Mouse (Mus musculus) lung, embryonic 16.5 days (tissue): Measurements from ENCODE around the gene Gpc5. TPM values are rescaled to one million over a fixed set of nuclear protein-coding genes. Genes with fewer than 3 reads are reported as not detected.

Source experiments
- ATAC-seq: fragments of 200-750 bp; cut with Nextera tagmentation; 2 replicates; pipeline ENCODE4 v1.8.0; 2017; ENCODE audit warnings: low read depth, mild to moderate bottlenecking, moderate library complexity
- H3K27ac ChIP-seq: fragments of 300-500 bp; sonication (generic); 2 replicates; pipeline ENCODE4 v1.5.1; 2014; ENCODE audit warnings: mild to moderate bottlenecking, control low read depth, low read length
- H3K27me3 ChIP-seq: fragments of 300-500 bp; sonication (generic); 2 replicates; pipeline ENCODE4 v1.6.1; 2014; ENCODE audit warnings: low read depth, low read length, mixed read lengths; ENCODE audit not compliant: control insufficient read depth, insufficient read depth
- H3K36me3 ChIP-seq: fragments of 300-500 bp; sonication (generic); 2 replicates; pipeline ENCODE4 v1.6.1; 2014; ENCODE audit warnings: low read length; ENCODE audit not compliant: control insufficient read depth, insufficient read depth
- H3K4me1 ChIP-seq: fragments of 300-500 bp; sonication (generic); replicated peaks from 2 replicates; pipeline ENCODE4 v1.6.1; 2014; ENCODE audit warnings: low read length, mixed read lengths; ENCODE audit not compliant: control insufficient read depth, insufficient read depth
- H3K4me2 ChIP-seq: fragments of 300-500 bp; sonication (generic); 2 replicates; pipeline ENCODE4 v1.6.1; 2014; ENCODE audit warnings: low read depth, low read length, control low read depth
- H3K4me3 ChIP-seq: fragments of 300-500 bp; sonication (generic); 2 replicates; pipeline ENCODE4 v1.5.1; 2014; ENCODE audit warnings: mild to moderate bottlenecking, low read length, control low read depth
- H3K9ac ChIP-seq: fragments of 300-500 bp; sonication (generic); 2 replicates; pipeline ENCODE4 v1.6.1; 2014; ENCODE audit warnings: low read length, control low read depth
- H3K9me3 ChIP-seq: fragments of 300-500 bp; sonication (generic); 2 replicates; pipeline ENCODE4 v1.6.1; 2016; ENCODE audit warnings: low read length; ENCODE audit not compliant: control insufficient read depth
- WGBS: fragments of 180-500 bp; shearing (Covaris S2); extraction: QIAGEN DNeasy Blood & Tissue Kit; methylation state at CpG from one replicate; pipeline ENCODE4 v1.1.7; 2014; 5-methylcytosine and 5-hydroxymethylcytosine counted together
- polyA plus RNA-seq: library from polyadenylated mRNA; unstranded; fragments of >200 nt; fragmentation: Nextera tagmentation; extraction: Ambion mirVana; gene quantifications from 2 replicates; pipeline ENCODE4 v1.2.1, GENCODE M21; 2015

The Gpc5 gene
- polyA plus RNA-seq, 1 experiment from 2014 or later, result 0.11 TPM

DNA sequence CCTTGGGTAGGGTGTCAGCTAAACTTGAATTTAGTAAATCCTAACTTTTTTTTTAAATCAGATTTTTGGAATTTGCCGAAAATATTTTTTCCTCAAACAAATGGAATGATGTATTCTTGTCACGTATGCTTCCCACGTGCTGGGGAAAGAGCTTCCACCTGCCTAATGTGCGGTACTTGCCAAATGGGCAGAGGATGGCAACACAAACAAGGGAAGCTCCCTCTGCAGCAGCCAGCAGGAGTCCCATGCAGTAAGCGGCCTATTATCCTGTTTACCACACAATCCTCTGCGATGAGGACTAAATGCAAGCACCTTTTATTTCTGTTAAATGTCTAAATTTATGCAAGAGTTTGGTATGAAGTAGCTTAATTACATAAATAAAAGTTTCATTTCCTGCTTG lies 178.4 kb downstream of the Gpc5 start:
- ATAC-seq, result no peak
- Histone ChIP-seq H3K36me3 (no peaks in the 10 kb centered on the region), H3K9ac (no peak overlapping the region), H3K27ac (no peak overlapping the region), H3K4me2 (no peak overlapping the region), H3K9me3 (no peaks in the 10 kb centered on the region), H3K4me1 (no peaks in the 10 kb centered on the region), H3K27me3 (no peaks in the 10 kb centered on the region), H3K4me3 (no peak overlapping the region)
- WGBS, result 75% methylated on average over 6 of the region's 6 CpGs

GRCm38 (mm10) chr14:115282782-115283181 lies 190.8 kb downstream of the Gpc5 start:
- H3K9me3 ChIP-seq, result no peaks in the 10 kb centered on the region
- ATAC-seq, result no peak
- H3K27me3 ChIP-seq, result no peaks in the 10 kb centered on the region
- no peak overlapping the region for H3K4me3 ChIP-seq
- no peak overlapping the region for H3K27ac ChIP-seq
- no peak overlapping the region for H3K4me2 ChIP-seq
- no peak overlapping the region for H3K9ac ChIP-seq
- H3K36me3 ChIP-seq, result no peaks in the 10 kb centered on the region
- no peaks in the 10 kb centered on the region for H3K4me1 ChIP-seq

DNA sequence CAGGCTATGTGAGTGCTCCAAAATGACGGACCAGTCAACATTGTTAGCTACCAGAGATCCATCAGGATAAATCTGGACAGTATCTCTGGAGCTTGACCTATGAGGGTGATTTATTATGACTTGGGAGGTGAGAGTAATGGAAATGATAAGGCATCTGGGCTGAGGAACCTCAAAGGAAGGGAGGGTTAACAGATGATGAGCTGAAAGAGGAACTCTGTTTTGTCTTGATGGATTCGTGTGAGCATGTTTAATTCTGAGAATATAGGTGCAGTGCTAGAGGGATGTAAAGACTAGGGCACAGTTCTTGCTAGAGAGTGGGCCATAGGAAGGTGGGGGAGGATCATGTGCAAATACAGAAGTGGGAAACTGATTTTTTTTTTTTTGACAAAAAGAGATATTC lies 232.2 kb downstream of the Gpc5 start:
- H3K4me3 ChIP-seq, result no peak overlapping the region
- H3K27ac ChIP-seq, result no peak overlapping the region
- 46% methylated on average over 2 of the region's 2 CpGs for WGBS
- H3K36me3 ChIP-seq, result no peaks in the 10 kb centered on the region
- H3K9ac ChIP-seq, result no peak overlapping the region
- ATAC-seq, result no peak
- H3K9me3 ChIP-seq, result no peaks in the 10 kb centered on the region
- no peaks in the 10 kb centered on the region for H3K4me1 ChIP-seq
- no peaks in the 10 kb centered on the region for H3K27me3 ChIP-seq
- no peak overlapping the region for H3K4me2 ChIP-seq

DNA sequence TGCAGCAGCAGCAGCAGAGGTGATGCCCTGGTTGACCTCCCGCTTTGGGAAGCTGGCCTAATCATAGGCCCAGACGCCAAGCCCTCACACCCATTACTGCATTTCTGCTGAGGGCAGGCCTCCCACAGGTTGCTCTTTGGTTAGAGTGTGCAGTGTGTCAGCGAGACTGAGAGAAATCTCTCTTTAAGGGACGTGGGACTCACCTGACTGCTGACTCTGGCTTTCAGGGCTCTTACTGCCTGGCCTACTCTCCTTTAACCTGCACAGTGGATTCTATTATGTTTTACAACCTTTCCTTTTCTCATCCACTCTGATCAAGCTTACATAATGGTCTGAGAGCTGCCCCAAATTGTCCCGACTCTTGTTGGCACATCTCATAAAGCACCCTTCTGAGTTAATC lies 234.4 kb downstream of the Gpc5 start:
- 45% methylated on average over 5 of the region's 5 CpGs for WGBS
- no peak for ATAC-seq
- no peak overlapping the region for H3K4me3 ChIP-seq

GRCm38 (mm10) chr14:115339084-115339483 lies 247.1 kb downstream of the Gpc5 start:
- Histone ChIP-seq H3K4me1 (no peaks in the 10 kb centered on the region), H3K9ac (no peak overlapping the region), H3K9me3 (no peaks in the 10 kb centered on the region), H3K4me3 (no peak overlapping the region), H3K4me2 (no peak overlapping the region), H3K36me3 (no peaks in the 10 kb centered on the region), H3K27ac (no peak overlapping the region), H3K27me3 (no peaks in the 10 kb centered on the region)
- WGBS, result 78% methylated on average over 3 of the region's 3 CpGs
- ATAC-seq, result no peak

More for the DNA sequence above, 234.4 kb downstream of the Gpc5 start:
- no peaks in the 10 kb centered on the region for H3K36me3 ChIP-seq
- H3K27me3 ChIP-seq, result no peaks in the 10 kb centered on the region
- no peak overlapping the region for H3K9ac ChIP-seq
- no peaks in the 10 kb centered on the region for H3K9me3 ChIP-seq
- no peak overlapping the region for H3K27ac ChIP-seq
- H3K4me1 ChIP-seq, result no peaks in the 10 kb centered on the region
- no peak overlapping the region for H3K4me2 ChIP-seq

DNA sequence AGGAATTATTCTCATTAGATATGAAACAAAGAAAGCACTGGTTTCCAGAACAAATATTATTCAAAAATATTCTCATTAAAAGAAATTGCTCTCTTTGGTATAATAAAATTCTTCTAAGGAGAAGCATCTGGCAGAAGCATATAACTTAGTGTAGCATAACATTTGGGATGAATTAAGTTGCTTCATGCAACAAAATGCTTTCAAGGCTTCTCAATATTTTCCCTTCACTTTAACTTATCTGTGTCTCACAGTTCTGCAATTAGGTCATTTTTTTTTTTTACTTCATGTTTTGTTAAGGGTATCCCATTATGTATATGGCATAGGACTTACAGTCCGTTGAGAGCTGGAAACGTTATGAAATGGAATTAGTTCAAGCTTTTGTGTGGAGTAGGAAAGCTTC lies 250.6 kb downstream of the Gpc5 start:
- H3K27ac ChIP-seq, result no peak overlapping the region
- no peak overlapping the region for H3K4me2 ChIP-seq
- WGBS, result 77% methylated on average over 2 of the region's 2 CpGs
- H3K4me1 ChIP-seq, result no peaks in the 10 kb centered on the region
- no peaks in the 10 kb centered on the region for H3K36me3 ChIP-seq
- no peaks in the 10 kb centered on the region for H3K9me3 ChIP-seq
- no peaks in the 10 kb centered on the region for H3K27me3 ChIP-seq
- no peak overlapping the region for H3K9ac ChIP-seq
- H3K4me3 ChIP-seq, result no peak overlapping the region
- ATAC-seq, result no peak

DNA sequence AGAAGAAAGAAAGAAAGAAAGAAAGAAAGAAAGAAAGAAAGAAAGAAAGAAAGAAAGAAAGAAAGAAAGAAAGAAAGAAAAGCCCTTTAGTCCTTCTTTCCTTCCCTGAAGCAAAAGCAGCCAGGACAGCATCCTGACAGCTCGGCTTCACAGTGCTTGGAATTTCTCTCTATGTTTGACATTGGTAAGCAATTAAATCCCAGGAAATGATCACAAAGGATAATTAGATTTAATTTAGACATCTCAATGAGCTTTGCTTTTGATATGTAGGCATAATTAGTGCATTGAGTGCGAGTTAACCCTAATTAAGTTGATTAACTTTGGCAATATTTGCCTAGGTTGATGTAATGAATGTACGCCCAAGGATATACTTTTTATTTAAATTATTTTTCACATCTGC lies 257.4 kb downstream of the Gpc5 start:
- H3K9ac ChIP-seq, result no peak overlapping the region
- no peaks in the 10 kb centered on the region for H3K36me3 ChIP-seq
- no peaks in the 10 kb centered on the region for H3K27me3 ChIP-seq
- no peaks in the 10 kb centered on the region for H3K4me1 ChIP-seq
- no peak overlapping the region for H3K27ac ChIP-seq
- H3K4me2 ChIP-seq, result no peak overlapping the region
- no peak for ATAC-seq
- WGBS, result 76% methylated on average over 3 of the region's 3 CpGs
- no peaks in the 10 kb centered on the region for H3K9me3 ChIP-seq
- H3K4me3 ChIP-seq, result no peak overlapping the region

- no peak overlapping the region for H3K4me3 ChIP-seq
- H3K9me3 ChIP-seq, result no peaks in the 10 kb centered on the region
- H3K27me3 ChIP-seq, result no peaks in the 10 kb centered on the region
- H3K27ac ChIP-seq, result no peak overlapping the region
- no peak for ATAC-seq
- H3K4me1 ChIP-seq, result no peaks in the 10 kb centered on the region
- H3K36me3 ChIP-seq, result no peaks in the 10 kb centered on the region
- no peak overlapping the region for H3K9ac ChIP-seq
- 80% methylated on average over 3 of the region's 3 CpGs for WGBS
- no peak overlapping the region for H3K4me2 ChIP-seq
Measured at GRCm38 (mm10) chr14:115365320-115365935, 273.4 kb downstream of the Gpc5 start.

DNA sequence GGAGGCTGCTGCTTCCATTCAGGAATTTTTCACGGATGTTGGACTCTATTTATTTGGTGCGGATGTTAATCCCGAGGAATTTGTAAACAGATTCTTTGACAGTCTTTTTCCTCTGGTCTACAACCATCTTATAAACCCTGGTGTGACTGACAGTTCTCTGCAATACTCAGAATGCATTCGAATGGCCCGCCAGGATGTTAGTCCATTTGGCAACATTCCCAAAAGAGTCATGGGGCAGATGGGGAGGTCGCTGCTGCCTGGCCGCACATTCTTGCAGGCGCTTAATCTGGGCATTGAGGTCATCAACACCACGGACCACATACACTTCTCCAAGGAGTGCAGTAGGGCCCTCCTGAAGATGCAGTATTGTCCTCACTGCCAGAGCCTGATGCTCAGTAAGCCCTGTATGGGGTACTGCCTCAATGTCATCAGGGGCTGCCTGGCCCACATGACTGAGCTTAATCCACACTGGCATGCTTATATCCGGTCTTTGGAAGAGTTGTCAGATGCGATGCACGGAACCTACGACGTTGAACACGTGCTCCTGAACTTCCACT lies 277.7 kb downstream of the Gpc5 start:
- no peaks in the 10 kb centered on the region for H3K9me3 ChIP-seq
- H3K4me3 ChIP-seq, result no peak overlapping the region
- H3K36me3 ChIP-seq, result no peaks in the 10 kb centered on the region
- H3K9ac ChIP-seq, result no peak overlapping the region
- H3K27ac ChIP-seq, result no peak overlapping the region
- H3K4me2 ChIP-seq, result no peak overlapping the region
- no peaks in the 10 kb centered on the region for H3K4me1 ChIP-seq
- H3K27me3 ChIP-seq, result no peaks in the 10 kb centered on the region
- ATAC-seq, result no peak
- 55% methylated on average over 15 of the region's 15 CpGs for WGBS

- ATAC-seq, result no peak
- WGBS, result 13% methylated on average over 1 of the region's 1 CpGs
- H3K36me3 ChIP-seq, result no peaks in the 10 kb centered on the region
- no peak overlapping the region for H3K27ac ChIP-seq
- H3K4me3 ChIP-seq, result no peak overlapping the region
- H3K4me2 ChIP-seq, result no peak overlapping the region
- no peaks in the 10 kb centered on the region for H3K9me3 ChIP-seq
- no peaks in the 10 kb centered on the region for H3K27me3 ChIP-seq
- H3K4me1 ChIP-seq, result no peaks in the 10 kb centered on the region
- no peak overlapping the region for H3K9ac ChIP-seq
Measured at GRCm38 (mm10) chr14:115371131-115371530, 279.1 kb downstream of the Gpc5 start.
